Mouse (Mus musculus): ENCODE data around the gene Kdf1. TPM values are rescaled to one million over a fixed set of nuclear protein-coding genes. Genes with fewer than 3 reads are reported as not detected.

Kdf1 gene
- 6.5 and 7.4 TPM in 2 replicates for polyA plus RNA-seq (2016; fragmentation: Nextera tagmentation; extraction: Ambion mirVana)

- 0 out of 2 replicates have a peak, but pooled peaks have one; percentile 15 for ATAC-seq (ENCODE audit: insufficient number of reproducible peaks, insufficient read depth, low FRiP score, low TSS enrichment, low read depth)
- H3K27me3 ChIP-seq: peaks cover 69% of the 10 kb centered on the region
- H3K27ac ChIP-seq: 0 out of 2 replicates have a peak within 1 kb of the TSS, but pooled peaks have one; percentile 2
- H3K4me2 ChIP-seq: peak within 1 kb of the TSS; percentile 70
- peak within 1 kb of the TSS; percentile 52 for H3K4me3 ChIP-seq (replicated peaks)
- H3K4me1 ChIP-seq (replicated peaks): peaks cover 10% of the 10 kb centered on the region
- H3K9me3 ChIP-seq: no peaks in the 10 kb centered on the region
- 6% methylated on average over 56 of the region's 69 CpGs for WGBS
- H3K9ac ChIP-seq (replicated peaks): peak within 1 kb of the TSS; percentile 62
- H3K36me3 ChIP-seq: no peaks in the 10 kb centered on the region
Observed at GRCm38 (mm10) chr4:133518601-133519368, at the start of gene Kdf1. Gene Kdf1 (plus strand): TSS chr4:133518963.

- Histone ChIP-seq H3K4me2 (peak overlapping the region; percentile 95), H3K27ac (no peak overlapping the region), H3K4me3 (replicated peaks) (peak overlapping the region; percentile 59), H3K9ac (replicated peaks) (no peak overlapping the region; the same call in 1 of the 2 replicates), H3K4me1 (replicated peaks) (peaks cover 15% of the 10 kb centered on the region), H3K9me3 (peaks cover 6% of the 10 kb centered on the region; the same call in 1 of the 2 replicates), H3K27me3 (peaks cover 19% of the 10 kb centered on the region), H3K36me3 (no peaks in the 10 kb centered on the region)
- 11% methylated on average over 12 of the region's 12 CpGs for WGBS
- no peak for ATAC-seq (ENCODE audit: insufficient number of reproducible peaks, insufficient read depth, low FRiP score, low TSS enrichment, low read depth)
Observed at GRCm38 (mm10) chr4:133469122-133469521, 49.6 kb upstream of the Kdf1 start.

GRCm38 (mm10) chr4:133471135-133471821 lies 47.5 kb upstream of the Kdf1 start:
- Histone ChIP-seq H3K4me3 (replicated peaks) (no peak overlapping the region), H3K36me3 (no peaks in the 10 kb centered on the region), H3K27me3 (peaks cover 28% of the 10 kb centered on the region), H3K4me2 (no peak overlapping the region), H3K4me1 (replicated peaks) (peaks cover 15% of the 10 kb centered on the region), H3K9me3 (peaks cover 6% of the 10 kb centered on the region; the same call in 1 of the 2 replicates), H3K9ac (replicated peaks) (no peak overlapping the region), H3K27ac (no peak overlapping the region)
- ATAC-seq (ENCODE audit: insufficient number of reproducible peaks, insufficient read depth, low FRiP score, low TSS enrichment, low read depth): no peak
- WGBS: 82% methylated on average over 7 of the region's 7 CpGs

GRCm38 (mm10) chr4:133473833-133474232 lies 44.9 kb upstream of the Kdf1 start:
- H3K4me1 ChIP-seq (replicated peaks): peaks cover 7% of the 10 kb centered on the region

GRCm38 (mm10) chr4:133479458-133480184 lies 39.1 kb upstream of the Kdf1 start, which contains the start of gene Tent5b:
Gene Tent5b (plus strand): TSS chr4:133480132.
- Histone ChIP-seq H3K4me2 (peak within 1 kb of the TSS; percentile 60), H3K4me3 (replicated peaks) (peak within 1 kb of the TSS; percentile 52), H3K27ac (no peak within 1 kb of the TSS), H3K4me1 (replicated peaks) (peaks cover 17% of the 10 kb centered on the region), H3K9ac (replicated peaks) (peak within 1 kb of the TSS; percentile 37; the same call in 1 of the 2 replicates), H3K9me3 (no peaks in the 10 kb centered on the region), H3K27me3 (peaks cover 79% of the 10 kb centered on the region), H3K36me3 (no peaks in the 10 kb centered on the region)
- WGBS: 5% methylated on average over 29 of the region's 29 CpGs
- ATAC-seq (ENCODE audit: insufficient number of reproducible peaks, insufficient read depth, low FRiP score, low TSS enrichment, low read depth): peak; percentile 97

More at GRCm38 (mm10) chr4:133473833-133474232, 44.9 kb upstream of the Kdf1 start:
- Histone ChIP-seq H3K9me3 (peaks cover 6% of the 10 kb centered on the region; the same call in 1 of the 2 replicates), H3K27me3 (peaks cover 44% of the 10 kb centered on the region), H3K36me3 (no peaks in the 10 kb centered on the region), H3K4me2 (no peak overlapping the region), H3K27ac (no peak overlapping the region), H3K4me3 (replicated peaks) (no peak overlapping the region), H3K9ac (replicated peaks) (no peak overlapping the region)
- WGBS: 59% methylated on average over 2 of the region's 2 CpGs
- no peak for ATAC-seq (ENCODE audit: insufficient number of reproducible peaks, insufficient read depth, low FRiP score, low TSS enrichment, low read depth)

- Histone ChIP-seq H3K27ac (no peak overlapping the region), H3K36me3 (no peaks in the 10 kb centered on the region), H3K27me3 (peaks cover 77% of the 10 kb centered on the region), H3K9me3 (no peaks in the 10 kb centered on the region), H3K4me3 (replicated peaks) (peak overlapping the region; percentile 52), H3K4me2 (peak overlapping the region; percentile 60), H3K9ac (replicated peaks) (peak overlapping the region; percentile 37; the same call in 1 of the 2 replicates), H3K4me1 (replicated peaks) (peaks cover 19% of the 10 kb centered on the region)
- no peak for ATAC-seq (ENCODE audit: insufficient number of reproducible peaks, insufficient read depth, low FRiP score, low TSS enrichment, low read depth)
- 2% methylated on average over 34 of the region's 34 CpGs for WGBS
Observed at GRCm38 (mm10) chr4:133480185-133480537, 38.6 kb upstream of the Kdf1 start.

- Histone ChIP-seq H3K9me3 (no peaks in the 10 kb centered on the region), H3K4me1 (replicated peaks) (peaks cover 19% of the 10 kb centered on the region), H3K36me3 (no peaks in the 10 kb centered on the region), H3K4me3 (replicated peaks) (peak overlapping the region; percentile 52), H3K9ac (replicated peaks) (peak overlapping the region; percentile 37; the same call in 1 of the 2 replicates), H3K4me2 (peak overlapping the region; percentile 60), H3K27me3 (peaks cover 76% of the 10 kb centered on the region), H3K27ac (no peak overlapping the region)
- WGBS: 32% methylated on average over 6 of the region's 6 CpGs
- ATAC-seq (ENCODE audit: insufficient number of reproducible peaks, insufficient read depth, low FRiP score, low TSS enrichment, low read depth): no peak
Observed at GRCm38 (mm10) chr4:133480754-133481153, 38.0 kb upstream of the Kdf1 start.

GRCm38 (mm10) chr4:133481488-133481887 lies 37.3 kb upstream of the Kdf1 start:
- no peaks in the 10 kb centered on the region for H3K36me3 ChIP-seq
- no peak for ATAC-seq (ENCODE audit: insufficient number of reproducible peaks, insufficient read depth, low FRiP score, low TSS enrichment, low read depth)
- H3K4me2 ChIP-seq: no peak overlapping the region
- WGBS: 16% methylated on average over 4 of the region's 4 CpGs
- H3K9me3 ChIP-seq: no peaks in the 10 kb centered on the region
- no peak overlapping the region for H3K9ac ChIP-seq (replicated peaks)
- H3K4me3 ChIP-seq (replicated peaks): no peak overlapping the region
- H3K27me3 ChIP-seq: peaks cover 71% of the 10 kb centered on the region
- H3K27ac ChIP-seq: no peak overlapping the region
- H3K4me1 ChIP-seq (replicated peaks): peaks cover 19% of the 10 kb centered on the region

GRCm38 (mm10) chr4:133482479-133482878 lies 36.3 kb upstream of the Kdf1 start:
- ATAC-seq (ENCODE audit: insufficient number of reproducible peaks, insufficient read depth, low FRiP score, low TSS enrichment, low read depth): no peak
- Histone ChIP-seq H3K9ac (replicated peaks) (no peak overlapping the region), H3K4me2 (no peak overlapping the region), H3K9me3 (no peaks in the 10 kb centered on the region), H3K27me3 (peaks cover 61% of the 10 kb centered on the region), H3K4me3 (replicated peaks) (no peak overlapping the region), H3K4me1 (replicated peaks) (peaks cover 19% of the 10 kb centered on the region), H3K36me3 (no peaks in the 10 kb centered on the region), H3K27ac (no peak overlapping the region)
- WGBS: 74% methylated on average over 3 of the region's 3 CpGs

GRCm38 (mm10) chr4:133484266-133485025 lies 34.3 kb upstream of the Kdf1 start:
- Histone ChIP-seq H3K9ac (replicated peaks) (no peak overlapping the region), H3K4me1 (replicated peaks) (peaks cover 24% of the 10 kb centered on the region), H3K27ac (no peak overlapping the region), H3K36me3 (no peaks in the 10 kb centered on the region), H3K4me3 (replicated peaks) (peak overlapping the region; percentile 15; the same call in 1 of the 2 replicates), H3K9me3 (no peaks in the 10 kb centered on the region), H3K4me2 (peak overlapping the region; percentile 44), H3K27me3 (peaks cover 43% of the 10 kb centered on the region)
- ATAC-seq (ENCODE audit: insufficient number of reproducible peaks, insufficient read depth, low FRiP score, low TSS enrichment, low read depth): no peak
- WGBS: 11% methylated on average over 22 of the region's 22 CpGs

Measured in limb, embryonic 12.5 days (tissue).